Mouse (Mus musculus) erythroblast, adult 5-6 weeks (primary cell): Measurements from ENCODE around the gene Olfr574. TPM values are rescaled to one million over a fixed set of nuclear protein-coding genes. Genes with fewer than 3 reads are reported as not detected.

Experiments
- ATAC-seq: replicated peaks from 2 replicates; pipeline ENCODE4 v1.8.0; 2016; ENCODE audit warnings: moderate number of reproducible peaks, mild to moderate bottlenecking, moderate TSS enrichment, inconsistent platforms; ENCODE audit not compliant: poor library complexity, low FRiP score, severe bottlenecking
- total RNA-seq, 2 experiments: library from RNA; stranded (forward) in 1 of 2; stranded (reverse) in 1 of 2; fragments of 150-400 nt in 1 of 2; fragments of 200-764, 138-1000 nt in 1 of 2; gene quantifications; 2 replicates each; pipeline versions ENCODE4 v1.2.3 to v1.2.4; 2015 to 2017; ENCODE audit warnings: low replicate concordance in 2 of 2

Olfr574 gene
- not detected in 2 replicates for total RNA-seq (2015; ENCODE audit: low replicate concordance)
- not detected in 2 replicates for total RNA-seq (2017; ENCODE audit: low replicate concordance)

DNA sequence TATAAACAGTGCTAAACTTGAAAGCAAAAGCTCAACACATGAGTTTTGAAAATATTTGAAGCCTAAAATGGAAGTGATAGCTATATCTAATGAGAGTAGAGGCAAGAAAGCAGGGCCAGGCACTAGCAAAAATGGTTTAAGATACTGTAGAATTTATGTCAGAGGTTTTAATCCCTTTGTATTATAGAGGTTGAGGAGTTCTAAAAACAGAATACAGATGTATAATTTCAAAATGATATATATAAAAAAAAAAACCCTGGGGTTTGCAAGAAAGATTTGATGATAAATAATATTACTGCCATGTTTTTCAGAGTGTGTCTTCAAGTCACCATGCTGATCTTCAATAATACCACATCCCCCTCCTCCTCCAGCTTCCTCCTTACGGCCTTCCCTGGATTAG, at the start of gene Olfr574:
Gene Olfr574 (plus strand): TSS at position 301 of the 400 bp plus-strand sequence.
- no peak for ATAC-seq

DNA sequence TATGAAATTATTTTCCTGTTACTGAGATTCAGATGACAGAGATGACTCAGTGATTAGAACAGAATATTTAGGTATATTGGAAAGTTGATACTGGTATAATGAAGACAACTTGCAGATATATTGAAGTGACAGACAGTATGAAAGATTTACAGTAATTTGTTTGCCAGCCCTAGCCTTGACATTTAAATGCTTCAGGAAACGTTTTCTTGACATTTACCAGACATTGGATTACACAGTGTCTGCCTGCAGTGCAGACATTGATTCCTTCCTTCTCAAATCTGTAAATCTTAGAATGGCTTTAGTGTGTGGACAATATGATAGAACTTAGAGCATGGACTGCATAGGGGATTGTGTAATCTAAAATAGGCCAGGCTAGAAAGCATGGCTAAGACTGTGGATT, 33.0 kb upstream of the Olfr574 start:
- ATAC-seq: no peak

DNA sequence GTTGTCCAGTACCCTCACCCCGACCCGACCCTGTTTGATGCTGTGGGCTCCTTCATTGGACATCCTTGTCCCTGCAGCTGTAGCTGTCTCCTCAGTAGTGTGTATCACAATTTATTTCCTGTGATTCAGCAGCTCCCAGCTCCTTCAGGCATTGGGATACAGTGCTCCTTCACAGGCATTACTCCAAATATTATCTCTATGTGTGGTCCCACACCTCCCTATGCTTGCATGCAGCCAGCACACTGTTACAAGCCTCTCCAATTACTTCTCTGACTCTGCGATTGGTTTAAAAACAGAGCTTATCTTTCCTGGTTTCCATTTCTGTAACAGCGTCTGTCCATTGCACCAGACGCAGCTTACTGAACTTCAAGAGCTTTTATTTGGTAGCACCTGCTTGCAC, 31.9 kb upstream of the Olfr574 start:
- no peak for ATAC-seq

- ATAC-seq: no peak
Measured at GRCm38 (mm10) chr7:102917032-102917875, 31.0 kb upstream of the Olfr574 start, which contains the start of gene Olfr571. TSS of gene Olfr571 (minus strand) at chr7:102917536.

- no peak for ATAC-seq
Measured at GRCm38 (mm10) chr7:102919632-102920031, 28.6 kb upstream of the Olfr574 start.

DNA sequence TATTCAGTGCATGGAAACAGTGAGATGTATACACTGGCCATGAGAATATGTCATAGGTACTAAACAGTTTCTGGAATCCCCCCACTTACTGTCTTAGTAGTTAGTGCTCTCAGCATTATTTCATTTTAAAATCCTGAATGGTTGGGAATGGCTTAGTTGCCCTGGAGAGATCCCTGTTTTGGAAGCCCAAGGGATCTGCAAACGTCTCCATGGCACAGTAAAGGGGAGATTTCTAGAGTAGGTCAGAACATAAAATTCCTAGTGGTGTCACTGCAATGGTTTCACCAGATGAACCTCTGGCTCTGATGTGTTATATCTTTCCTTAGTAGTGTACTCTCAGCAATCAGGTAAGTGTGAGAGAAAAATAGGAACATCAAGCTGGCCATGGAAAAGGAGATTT, 24.2 kb upstream of the Olfr574 start, which contains the start of gene Olfr572:
Gene Olfr572 (plus strand): TSS at position 301 of the 400 bp plus-strand sequence.
- ATAC-seq: no peak

DNA sequence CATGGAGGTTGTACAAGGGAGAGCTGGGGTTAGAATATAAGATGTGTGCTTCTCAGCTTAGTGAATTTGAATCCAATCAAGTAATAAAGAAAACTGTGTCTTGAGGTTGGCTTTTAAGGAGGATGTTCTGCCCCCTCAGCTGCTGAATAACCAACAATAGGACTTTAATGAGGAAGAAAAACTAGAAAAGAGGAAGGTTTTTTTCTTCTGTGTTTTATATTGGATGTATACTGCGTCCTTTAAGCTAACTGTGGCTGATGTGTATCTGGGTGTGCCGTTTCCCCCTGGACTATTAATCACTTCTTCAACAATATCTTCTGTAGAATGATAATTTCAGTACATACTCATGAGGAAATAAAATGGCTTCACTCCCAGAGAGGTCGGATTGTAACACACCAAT, 21.2 kb upstream of the Olfr574 start:
- no peak for ATAC-seq

DNA sequence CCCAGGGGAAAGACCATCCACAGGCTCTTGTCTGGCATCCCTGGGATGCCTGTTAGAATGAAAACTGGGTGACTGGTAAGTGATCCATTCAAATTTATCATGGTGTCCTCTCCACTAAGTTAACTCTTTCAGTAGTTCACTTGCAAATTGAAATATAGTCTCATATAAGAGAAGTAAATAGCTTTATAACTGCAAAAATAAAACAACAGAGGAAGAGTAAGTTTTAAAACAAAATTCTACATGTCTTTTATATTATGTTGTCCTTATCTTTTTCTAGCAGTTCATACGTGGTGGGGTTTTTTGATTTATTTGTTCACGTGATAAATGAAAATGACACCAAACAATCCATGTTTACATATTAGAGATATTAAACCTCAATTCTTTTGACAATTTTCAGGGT, 5.8 kb upstream of the Olfr574 start, which contains the start of gene Olfr573-ps1:
Gene Olfr573-ps1 (minus strand): TSS at position 101 of the 400 bp plus-strand sequence.
- no peak for ATAC-seq

DNA sequence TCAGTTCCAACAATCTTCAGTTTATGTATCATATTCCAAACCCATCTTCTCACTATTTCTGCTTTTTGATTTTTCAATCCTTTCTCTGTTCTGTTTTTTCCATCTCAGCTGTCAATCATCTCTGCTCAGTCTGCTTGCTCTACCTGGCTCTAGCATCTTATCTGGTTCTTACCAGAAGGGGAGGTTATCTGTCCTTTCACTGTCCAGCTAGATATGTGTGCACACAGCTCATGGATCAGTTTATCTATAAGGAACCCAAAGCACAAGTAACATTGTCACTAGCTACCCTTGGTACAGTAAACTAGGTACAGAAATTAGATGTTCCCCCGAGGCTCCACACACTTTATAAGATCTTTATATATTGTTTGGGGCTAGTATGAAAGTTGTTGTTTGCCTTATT, 4.8 kb upstream of the Olfr574 start:
- no peak for ATAC-seq

DNA sequence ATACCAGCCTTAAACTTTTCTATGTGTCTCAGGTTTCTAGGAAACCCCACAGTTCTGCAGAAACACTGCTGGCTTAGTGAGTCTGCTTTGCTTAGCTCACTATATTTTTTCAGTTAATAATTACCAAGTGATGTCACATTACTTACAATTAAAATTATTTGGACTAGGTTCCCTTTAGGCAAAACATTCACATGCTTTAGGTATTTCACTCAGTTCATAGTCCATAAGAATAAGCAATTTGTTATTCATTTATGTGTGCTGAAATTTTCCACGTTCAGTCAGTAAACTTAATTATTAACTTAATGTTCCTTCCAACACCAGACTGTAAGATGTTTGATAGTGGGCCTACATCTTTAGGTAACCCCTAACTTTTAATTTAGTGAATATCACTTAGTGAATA, 2.5 kb downstream of the Olfr574 start:
- no peak for ATAC-seq

DNA sequence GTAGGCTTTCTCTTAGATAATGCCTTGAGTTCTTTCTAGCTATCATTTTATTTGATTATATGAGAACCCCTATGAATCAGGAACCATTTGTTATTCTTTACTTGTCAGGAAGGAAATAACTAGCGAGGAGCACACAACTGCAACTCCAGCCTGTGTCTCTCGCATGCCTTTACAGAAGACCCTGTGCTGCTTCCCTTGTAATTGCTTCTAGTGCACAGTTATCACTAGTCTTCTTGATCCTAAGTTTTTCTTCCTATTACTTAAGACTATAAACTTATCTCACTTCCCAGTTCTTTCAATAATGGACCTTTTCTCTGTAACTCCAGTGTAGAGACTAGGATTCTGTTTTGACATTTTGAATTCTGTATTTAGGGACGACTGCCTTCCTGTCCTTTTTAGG, 9.9 kb downstream of the Olfr574 start:
- no peak for ATAC-seq

- peak; percentile 69; the same call in 1 of the 2 replicates for ATAC-seq
Measured at GRCm38 (mm10) chr7:102958593-102958992, 10.3 kb downstream of the Olfr574 start, which contains the start of gene Olfr575. TSS of gene Olfr575 (minus strand) at chr7:102958775.

DNA sequence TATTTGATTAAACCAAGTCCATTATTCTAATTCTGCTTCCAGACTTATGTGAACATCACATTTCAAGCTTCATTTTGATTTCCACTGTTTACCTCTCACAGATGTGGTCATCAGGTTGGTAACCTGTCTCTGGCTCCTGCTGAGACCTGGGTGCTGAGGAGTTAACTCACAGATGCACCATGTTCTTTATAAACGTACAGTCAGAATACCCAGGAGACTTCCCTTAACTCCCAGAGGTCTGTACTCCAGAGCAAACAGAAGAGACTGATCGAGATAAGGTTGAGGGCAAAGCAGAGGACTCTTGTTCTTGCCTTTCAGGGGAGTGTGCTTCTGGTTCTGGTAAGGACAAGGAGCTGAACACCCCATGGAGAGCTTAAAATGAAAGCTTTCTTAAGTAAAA, 14.1 kb downstream of the Olfr574 start, which contains the start of gene Olfr576:
Gene Olfr576 (plus strand): TSS at position 301 of the 400 bp plus-strand sequence.
- ATAC-seq: no peak

DNA sequence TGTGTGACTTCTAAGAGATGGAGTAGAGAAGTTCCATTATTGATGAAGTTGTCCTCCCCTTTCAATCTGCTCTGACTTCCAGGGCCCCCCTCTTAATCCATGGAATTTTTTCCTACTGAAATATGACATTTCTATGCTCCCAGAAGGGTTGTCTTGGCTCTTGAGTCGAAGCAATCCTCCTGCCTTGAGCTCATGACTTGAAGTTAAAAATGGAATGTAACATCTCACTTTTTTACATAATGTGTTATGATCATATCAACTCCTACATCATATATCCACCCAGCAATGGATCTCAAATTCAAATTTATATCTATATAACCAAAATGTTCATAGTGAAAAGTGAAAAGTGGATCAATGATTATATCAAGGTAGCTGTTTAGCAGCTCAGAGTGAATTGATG, 26.1 kb downstream of the Olfr574 start:
- no peak for ATAC-seq

GRCm38 (mm10) chr7:102975843-102976242, 27.6 kb downstream of the Olfr574 start, which contains the start of gene Olfr577:
TSS of gene Olfr577 (minus strand) at chr7:102975943.
- ATAC-seq: no peak

DNA sequence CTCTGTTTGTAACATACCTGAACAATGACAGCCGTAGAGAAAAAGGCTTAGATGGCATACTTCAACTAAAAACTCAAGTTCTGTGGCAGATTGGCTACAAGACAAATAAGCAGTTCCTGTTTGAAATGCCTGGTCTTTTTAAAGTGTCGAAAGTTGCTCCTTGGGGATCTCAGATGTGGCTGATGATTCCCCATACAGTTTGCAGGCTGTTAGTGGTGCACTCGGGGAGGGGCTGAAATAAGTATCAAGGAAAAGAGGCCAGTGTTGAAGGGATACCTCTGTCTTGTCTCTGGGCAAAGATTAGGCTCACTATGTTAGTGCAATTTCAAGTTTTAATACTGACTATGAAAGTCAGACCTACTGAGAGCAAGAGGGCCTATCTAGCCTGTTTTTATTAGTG, 41.0 kb downstream of the Olfr574 start, which contains the start of gene Olfr578:
Gene Olfr578 (minus strand): TSS at position 101 of the 400 bp plus-strand sequence.
- no peak for ATAC-seq

Other genes starting within 250 kb of the Olfr574 start
- not detected in 2 replicates for gene Olfr558, start 246.3 kb upstream of the Olfr574 start, total RNA-seq (2015; ENCODE audit: low replicate concordance)
- gene Olfr558, start 246.3 kb upstream of the Olfr574 start, total RNA-seq (2017; ENCODE audit: low replicate concordance): not detected in 2 replicates
- not detected in 2 replicates for gene Olfr33, start 229.4 kb upstream of the Olfr574 start, total RNA-seq (2015; ENCODE audit: low replicate concordance)
- gene Olfr33, start 229.4 kb upstream of the Olfr574 start, total RNA-seq (2017; ENCODE audit: low replicate concordance): not detected in 2 replicates
- gene Olfr559, start 221.0 kb upstream of the Olfr574 start, total RNA-seq (2015; ENCODE audit: low replicate concordance): not detected in 2 replicates
- not detected in 2 replicates for gene Olfr559, start 221.0 kb upstream of the Olfr574 start, total RNA-seq (2017; ENCODE audit: low replicate concordance)
- not detected in 2 replicates for gene Olfr560, start 189.1 kb upstream of the Olfr574 start, total RNA-seq (2015; ENCODE audit: low replicate concordance)
- gene Olfr560, start 189.1 kb upstream of the Olfr574 start, total RNA-seq (2017; ENCODE audit: low replicate concordance): not detected in 2 replicates
- not detected in 2 replicates for gene Olfr78, start 189.0 kb upstream of the Olfr574 start, total RNA-seq (2015; ENCODE audit: low replicate concordance)
- gene Olfr78, start 189.0 kb upstream of the Olfr574 start, total RNA-seq (2017; ENCODE audit: low replicate concordance): not detected in 2 replicates
- not detected in 2 replicates for gene Olfr561, start 177.2 kb upstream of the Olfr574 start, total RNA-seq (2015; ENCODE audit: low replicate concordance)
- gene Olfr561, start 177.2 kb upstream of the Olfr574 start, total RNA-seq (2017; ENCODE audit: low replicate concordance): not detected in 2 replicates
- not detected in 2 replicates for gene Olfr564, start 145.0 kb upstream of the Olfr574 start, total RNA-seq (2015; ENCODE audit: low replicate concordance)
- gene Olfr564, start 145.0 kb upstream of the Olfr574 start, total RNA-seq (2017; ENCODE audit: low replicate concordance): not detected in 2 replicates
- gene Olfr566, start 89.7 kb upstream of the Olfr574 start, total RNA-seq (2015; ENCODE audit: low replicate concordance): not detected in 2 replicates
- 0.77 TPM in 1 of 2 replicates, not detected in the other for gene Olfr566, start 89.7 kb upstream of the Olfr574 start, total RNA-seq (2017; ENCODE audit: low replicate concordance)
- gene Olfr568, start 71.3 kb upstream of the Olfr574 start, total RNA-seq (2015; ENCODE audit: low replicate concordance): not detected in 2 replicates
- gene Olfr568, start 71.3 kb upstream of the Olfr574 start, total RNA-seq (2017; ENCODE audit: low replicate concordance): not detected in 2 replicates
- gene Olfr569, start 57.6 kb upstream of the Olfr574 start, total RNA-seq (2015; ENCODE audit: low replicate concordance): not detected in 2 replicates
- not detected in 2 replicates for gene Olfr569, start 57.6 kb upstream of the Olfr574 start, total RNA-seq (2017; ENCODE audit: low replicate concordance)
- gene Olfr570, start 53.9 kb upstream of the Olfr574 start, total RNA-seq (2015; ENCODE audit: low replicate concordance): not detected in 2 replicates
- gene Olfr570, start 53.9 kb upstream of the Olfr574 start, total RNA-seq (2017; ENCODE audit: low replicate concordance): not detected in 2 replicates
- gene Olfr571, start 30.9 kb upstream of the Olfr574 start, total RNA-seq (2015; ENCODE audit: low replicate concordance): not detected in 2 replicates
- not detected in 2 replicates for gene Olfr571, start 30.9 kb upstream of the Olfr574 start, total RNA-seq (2017; ENCODE audit: low replicate concordance)
- not detected in 2 replicates for gene Olfr572, start 24.1 kb upstream of the Olfr574 start, total RNA-seq (2015; ENCODE audit: low replicate concordance)
- gene Olfr572, start 24.1 kb upstream of the Olfr574 start, total RNA-seq (2017; ENCODE audit: low replicate concordance): not detected in 2 replicates
- not detected in 2 replicates for gene Olfr573-ps1, start 5.9 kb upstream of the Olfr574 start, total RNA-seq (2015; ENCODE audit: low replicate concordance)
- not detected in 2 replicates for gene Olfr573-ps1, start 5.9 kb upstream of the Olfr574 start, total RNA-seq (2017; ENCODE audit: low replicate concordance)
- not detected in 2 replicates for gene Olfr575, start 10.3 kb downstream of the Olfr574 start, total RNA-seq (2015; ENCODE audit: low replicate concordance)
- gene Olfr575, start 10.3 kb downstream of the Olfr574 start, total RNA-seq (2017; ENCODE audit: low replicate concordance): not detected in 2 replicates
- not detected in 2 replicates for gene Olfr576, start 14.2 kb downstream of the Olfr574 start, total RNA-seq (2015; ENCODE audit: low replicate concordance)
- 0.43 TPM in 1 of 2 replicates, not detected in the other for gene Olfr576, start 14.2 kb downstream of the Olfr574 start, total RNA-seq (2017; ENCODE audit: low replicate concordance)
- not detected in 2 replicates for gene Olfr577, start 27.5 kb downstream of the Olfr574 start, total RNA-seq (2015; ENCODE audit: low replicate concordance)
- not detected in 2 replicates for gene Olfr577, start 27.5 kb downstream of the Olfr574 start, total RNA-seq (2017; ENCODE audit: low replicate concordance)
- not detected in 2 replicates for gene Olfr578, start 40.9 kb downstream of the Olfr574 start, total RNA-seq (2015; ENCODE audit: low replicate concordance)
- gene Olfr578, start 40.9 kb downstream of the Olfr574 start, total RNA-seq (2017; ENCODE audit: low replicate concordance): not detected in 2 replicates
- gene Olfr582, start 89.6 kb downstream of the Olfr574 start, total RNA-seq (2015; ENCODE audit: low replicate concordance): not detected in 2 replicates
- not detected in 2 replicates for gene Olfr582, start 89.6 kb downstream of the Olfr574 start, total RNA-seq (2017; ENCODE audit: low replicate concordance)
- not detected in 2 replicates for gene Olfr583, start 102.8 kb downstream of the Olfr574 start, total RNA-seq (2015; ENCODE audit: low replicate concordance)
- not detected in 2 replicates for gene Olfr583, start 102.8 kb downstream of the Olfr574 start, total RNA-seq (2017; ENCODE audit: low replicate concordance)
- gene Olfr584, start 133.4 kb downstream of the Olfr574 start, total RNA-seq (2015; ENCODE audit: low replicate concordance): not detected in 2 replicates
- not detected in 2 replicates for gene Olfr584, start 133.4 kb downstream of the Olfr574 start, total RNA-seq (2017; ENCODE audit: low replicate concordance)
- gene Olfr585, start 149.3 kb downstream of the Olfr574 start, total RNA-seq (2015; ENCODE audit: low replicate concordance): not detected in 2 replicates
- 2.2 TPM in 1 of 2 replicates, not detected in the other for gene Olfr585, start 149.3 kb downstream of the Olfr574 start, total RNA-seq (2017; ENCODE audit: low replicate concordance)
- gene Olfr586, start 177.2 kb downstream of the Olfr574 start, total RNA-seq (2015; ENCODE audit: low replicate concordance): not detected in 2 replicates
- gene Olfr586, start 177.2 kb downstream of the Olfr574 start, total RNA-seq (2017; ENCODE audit: low replicate concordance): 0.17 TPM in 1 of 2 replicates, not detected in the other
- not detected in 2 replicates for gene Olfr588-ps1, start 192.4 kb downstream of the Olfr574 start, total RNA-seq (2015; ENCODE audit: low replicate concordance)
- not detected in 2 replicates for gene Olfr588-ps1, start 192.4 kb downstream of the Olfr574 start, total RNA-seq (2017; ENCODE audit: low replicate concordance)
- gene Olfr589, start 207.9 kb downstream of the Olfr574 start, total RNA-seq (2015; ENCODE audit: low replicate concordance): not detected in 2 replicates
- not detected in 2 replicates for gene Olfr589, start 207.9 kb downstream of the Olfr574 start, total RNA-seq (2017; ENCODE audit: low replicate concordance)
- not detected in 2 replicates for gene Olfr591, start 229.9 kb downstream of the Olfr574 start, total RNA-seq (2015; ENCODE audit: low replicate concordance)
- gene Olfr591, start 229.9 kb downstream of the Olfr574 start, total RNA-seq (2017; ENCODE audit: low replicate concordance): not detected in 2 replicates
- gene Olfr592, start 236.3 kb downstream of the Olfr574 start, total RNA-seq (2015; ENCODE audit: low replicate concordance): not detected in 2 replicates
- 0.70 TPM in 1 of 2 replicates, not detected in the other for gene Olfr592, start 236.3 kb downstream of the Olfr574 start, total RNA-seq (2017; ENCODE audit: low replicate concordance)